Mouse (Mus musculus) heart, adult 2 months (tissue): ENCODE data around the gene Dedd.

Source experiments
- CTCF ChIP-seq: fragments of 200-600 bp; IDR thresholded peaks from 2 replicates; pipeline ENCODE4 v1.8.1; 2022; ENCODE audit warnings: antibody characterized with exemption, mild to moderate bottlenecking, moderate library complexity
- POLR2A ChIP-seq: fragments of 200-500 bp; IDR thresholded peaks from 2 replicates; pipeline ENCODE4 v1.6.1; 2011; ENCODE audit warnings: mild to moderate bottlenecking, low read depth, low read length, control low read depth; ENCODE audit not compliant: insufficient read depth

DNA sequence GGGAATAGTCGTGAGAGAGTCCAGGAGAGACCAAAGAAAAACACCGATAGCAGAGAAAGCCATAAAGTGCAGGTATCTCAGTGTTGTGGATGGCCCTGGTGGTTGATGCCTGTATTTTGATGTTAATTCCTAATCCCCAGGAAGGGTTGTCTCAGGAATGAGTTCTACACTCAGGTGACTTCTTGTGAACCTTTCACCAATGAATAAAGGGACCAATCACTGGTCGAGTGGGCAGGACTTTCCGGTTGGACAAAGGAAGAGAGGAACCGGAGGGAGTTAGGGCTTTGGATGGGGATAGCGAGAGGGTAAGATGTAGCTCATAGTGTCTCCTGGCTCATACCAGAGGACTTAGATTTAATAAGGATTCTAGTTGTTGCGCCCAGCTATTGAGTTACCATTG, 9.2 kb upstream of the Dedd start:
- no peak for TF ChIP-seq POLR2A
- TF ChIP-seq CTCF: no peak
